Mouse (Mus musculus): ENCODE data around the gene Edn1. TPM values are rescaled to one million over a fixed set of nuclear protein-coding genes. Genes with fewer than 3 reads are reported as not detected.

The Edn1 gene
- total RNA-seq, 2 experiments from 2014 or later = 1.2 to 2.2 TPM

GRCm38 (mm10) chr13:42309804-42310203 is 8.5 kb downstream of the Edn1 start:
- DNase-seq (ENCODE audit: low spot score in 2 of 2) = no peak

DNA sequence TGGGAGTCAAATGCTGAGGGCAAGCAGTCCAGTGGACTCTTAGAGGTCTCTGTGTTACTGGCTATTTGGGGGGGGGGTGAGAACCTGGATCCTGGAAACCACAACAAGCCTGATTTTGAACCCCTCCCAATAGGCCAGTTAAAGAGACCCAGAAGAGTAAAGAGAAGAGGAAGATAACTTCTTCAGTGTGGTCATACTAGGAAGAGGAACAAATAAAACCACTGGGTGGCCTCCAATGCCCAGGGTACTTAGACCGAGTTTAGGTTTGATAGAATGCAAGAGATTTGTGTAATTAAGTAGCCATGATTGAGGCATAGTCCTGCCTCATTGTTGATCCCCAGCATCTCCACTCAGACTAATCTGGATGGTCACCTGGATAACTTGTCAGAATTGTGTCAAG is 14.4 kb downstream of the Edn1 start:
- no peak for DNase-seq (ENCODE audit: low spot score in 2 of 2)

GRCm38 (mm10) chr13:42317808-42318207 is 16.5 kb downstream of the Edn1 start:
- no peak for DNase-seq (ENCODE audit: low spot score in 2 of 2)

- peak in 1 of 2 experiments; percentile 15 for DNase-seq (ENCODE audit: low spot score in 2 of 2)
Observed at GRCm38 (mm10) chr13:42328576-42328975, 27.3 kb downstream of the Edn1 start.

GRCm38 (mm10) chr13:42331104-42331503 is 29.8 kb downstream of the Edn1 start:
- no peak for DNase-seq (ENCODE audit: low spot score in 2 of 2)

- no peak for DNase-seq (ENCODE audit: low spot score in 2 of 2)
Observed at GRCm38 (mm10) chr13:42334981-42335380, 33.7 kb downstream of the Edn1 start.

DNA sequence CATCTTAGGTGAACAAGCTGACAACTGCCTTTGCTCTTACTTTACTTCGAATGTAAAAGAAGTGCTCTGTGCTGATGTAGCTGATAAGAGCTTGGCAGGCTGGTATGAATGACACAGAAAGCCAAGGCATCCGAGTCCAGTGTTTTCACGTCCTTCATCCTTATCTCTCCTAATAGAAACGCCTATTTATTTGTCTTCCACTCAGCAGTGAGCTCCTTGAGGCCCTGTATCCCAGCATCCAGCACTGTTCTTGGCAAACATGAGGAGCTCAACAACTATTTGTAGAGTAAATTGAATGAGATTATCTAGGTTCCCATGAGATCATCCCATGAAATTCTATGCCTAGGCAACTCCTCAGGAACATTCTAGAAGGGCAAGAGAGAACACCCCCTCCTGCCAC is 35.1 kb downstream of the Edn1 start:
- DNase-seq (ENCODE audit: low spot score in 2 of 2) = no peak

DNA sequence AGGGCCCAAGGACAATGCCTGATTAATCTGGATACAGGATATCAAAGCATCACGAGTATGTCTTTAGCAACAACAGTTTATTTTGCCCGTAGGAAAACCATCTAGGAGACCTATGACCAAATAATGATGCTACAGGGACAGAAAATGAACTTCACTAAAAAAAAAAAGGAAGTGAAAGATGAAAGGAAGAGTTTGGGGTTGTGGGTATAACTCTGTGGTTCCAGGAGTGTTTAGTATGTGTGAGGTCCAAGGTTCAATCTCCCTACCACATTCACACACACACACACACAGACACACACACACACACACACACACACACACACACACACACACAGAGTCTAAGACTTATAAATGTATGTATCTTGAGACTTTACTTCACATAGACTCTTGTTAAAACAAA is 35.8 kb downstream of the Edn1 start:
- DNase-seq (ENCODE audit: low spot score in 2 of 2) = no peak

GRCm38 (mm10) chr13:42339466-42339865 is 38.2 kb downstream of the Edn1 start:
- no peak for DNase-seq (ENCODE audit: low spot score in 2 of 2)

GRCm38 (mm10) chr13:42341871-42342532 is 40.7 kb downstream of the Edn1 start:
- DNase-seq (ENCODE audit: low spot score in 2 of 2) = no peak

GRCm38 (mm10) chr13:42345439-42345838 is 44.2 kb downstream of the Edn1 start:
- no peak for DNase-seq (ENCODE audit: low spot score in 2 of 2)

DNA sequence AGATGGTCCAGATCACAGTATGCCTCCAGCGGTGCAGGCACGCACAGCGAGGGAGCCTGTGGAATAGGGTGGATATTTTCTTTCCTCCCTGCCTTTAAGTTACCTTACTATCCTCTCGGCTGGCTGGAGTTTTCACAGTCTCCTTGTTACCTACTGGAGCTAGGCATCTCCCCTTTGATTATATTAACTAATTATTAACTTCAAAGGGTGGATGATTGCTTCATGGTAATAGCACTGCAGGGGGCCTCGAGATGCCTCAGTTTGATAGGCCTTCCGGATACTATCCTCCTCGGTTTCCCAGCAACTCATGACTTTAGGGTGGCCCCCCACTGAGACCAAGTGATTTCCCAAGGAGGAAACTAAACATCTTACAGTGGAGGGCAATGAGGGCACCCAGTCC is 45.1 kb downstream of the Edn1 start:
- DNase-seq (ENCODE audit: low spot score in 2 of 2) = no peak

GRCm38 (mm10) chr13:42351675-42352074 is 50.4 kb downstream of the Edn1 start:
- no peak for DNase-seq (ENCODE audit: low spot score in 2 of 2)

Other genes starting within 250 kb of the Edn1 start
- gene Hivep1, start 249.5 kb upstream of the Edn1 start, total RNA-seq (2021) = 10 to 100 TPM; 21.4 to 22.3 TPM

All from adrenal gland, adult 18-20 months (tissue).